Mouse (Mus musculus) spleen, embryonic (tissue): ENCODE measurements around the gene Cnot1.

Experiments
- CTCF ChIA-PET: fragments of 350-600 bp; sonication (Branson Sonifier 250); formaldehyde crosslinking; loops from one replicate; lab custom pipeline; 2022; lab: Charles Lee

The Cnot1 gene

GRCm38 (mm10) chr8:95694631-95695030 lies 112.6 kb downstream of the Cnot1 start:
- CTCF ChIA-PET, result no interaction called here

- CTCF ChIA-PET, result interaction anchor here (0.6 kb wide), 1 partner anchor 12 kb away, joined by 8 read pairs; no protein-coding TSS in a partner anchor
Observed at GRCm38 (mm10) chr8:95690929-95691541, 116.2 kb downstream of the Cnot1 start.

GRCm38 (mm10) chr8:95688073-95688672 lies 119.1 kb downstream of the Cnot1 start:
- CTCF ChIA-PET, result no interaction called here

- CTCF ChIA-PET, result no interaction called here
Observed at GRCm38 (mm10) chr8:95678024-95678611, 129.1 kb downstream of the Cnot1 start.

GRCm38 (mm10) chr8:95677591-95678023 lies 129.7 kb downstream of the Cnot1 start:
- CTCF ChIA-PET, result no interaction called here

- CTCF ChIA-PET, result interaction anchor here (0.6 kb wide), 1 partner anchor 20 kb away, joined by 6 read pairs; no protein-coding TSS in a partner anchor
Observed at GRCm38 (mm10) chr8:95676631-95677030, 130.6 kb downstream of the Cnot1 start, which contains the start of gene Ndrg4. Gene Ndrg4 (plus strand): TSS chr8:95676980.

GRCm38 (mm10) chr8:95672811-95673210 lies 134.5 kb downstream of the Cnot1 start:
- CTCF ChIA-PET, result no interaction called here

- CTCF ChIA-PET, result no interaction called here
Observed at GRCm38 (mm10) chr8:95671861-95672260, 135.4 kb downstream of the Cnot1 start.

- CTCF ChIA-PET, result no interaction called here
Observed at GRCm38 (mm10) chr8:95669967-95670366, 137.3 kb downstream of the Cnot1 start.
